Mouse (Mus musculus) erythroblast, embryonic 14.5 days (primary cell): Measurements from ENCODE around the gene Zfp879.

Experiments used
- GATA1 ChIP-seq: IDR thresholded peaks from 2 replicates; pipeline ENCODE4 v1.6.1; 2012; ENCODE audit warnings: low read length, inconsistent platforms, mixed read lengths
- TAL1 ChIP-seq: IDR thresholded peaks from 3 replicates; pipeline ENCODE4 v1.6.1; 2012; ENCODE audit warnings: low read length, inconsistent platforms, mixed read lengths

- TF ChIP-seq GATA1 = no peak
- no peak for TF ChIP-seq TAL1
Measured at GRCm38 (mm10) chr11:50850989-50851601, 9.7 kb upstream of the Zfp879 start.
